Mouse (Mus musculus) cerebellum, adult 11-12 months (tissue): ENCODE measurements around the gene Olfr850.

Source experiments
- DNase-seq: peaks from one replicate; pipeline ENCODE4 v3.0.0; 2022

The Olfr850 gene

GRCm38 (mm10) chr9:19478148-19478547, at the start of gene Olfr850:
Gene Olfr850, minus strand, starts transcription at chr9:19478248.
- no peak for DNase-seq

GRCm38 (mm10) chr9:19492995-19493394, 14.9 kb upstream of the Olfr850 start, which contains the start of gene Olfr851:
Gene Olfr851, plus strand, starts transcription at chr9:19493295.
- DNase-seq: no peak

DNA sequence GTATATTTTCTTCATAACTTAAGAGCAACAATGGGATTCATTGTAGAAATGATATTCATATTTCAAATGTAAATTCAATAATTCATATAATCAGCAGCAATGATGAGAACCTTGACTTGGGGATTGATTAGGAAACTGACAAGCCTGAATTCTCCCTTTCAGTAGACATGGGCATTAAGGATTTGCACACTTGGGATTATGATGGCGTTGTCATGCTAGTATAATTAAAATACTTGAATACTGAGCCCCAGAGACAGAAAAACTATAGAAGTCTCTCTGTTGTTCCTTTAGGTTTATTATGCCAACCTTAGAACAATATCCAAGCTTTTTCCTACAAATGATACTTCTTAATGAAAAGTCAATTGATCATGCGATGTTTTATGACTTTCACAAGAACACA, 38.1 kb downstream of the Olfr850 start, which contains the start of gene Olfr849:
Gene Olfr849, plus strand, starts transcription at position 301 of the 400 bp plus-strand sequence.
- no peak for DNase-seq
